Mouse (Mus musculus) MEL (cell line): ENCODE results near the gene Atp2a2.

Experiments
- CTCF ChIP-seq, 3 experiments: IDR thresholded peaks in 2 of 3; conservative IDR thresholded peaks in 1 of 3; 2 replicates each; pipeline ENCODE4 v1.5.1; 2011 to 2012; ENCODE audit warnings: low read length in 3 of 3, low read depth in 2 of 3, mild to moderate bottlenecking in 2 of 3, improper control_type of control experiment in 1 of 3, inconsistent platforms in 1 of 3, mixed read lengths in 1 of 3, moderate library complexity in 1 of 3; ENCODE audit not compliant: control insufficient read depth in 1 of 3, insufficient read depth in 1 of 3, poor library complexity in 1 of 3, severe bottlenecking in 1 of 3
- EP300 ChIP-seq, 2 experiments: IDR thresholded peaks; 2 replicates each; pipeline ENCODE4 v1.6.1; 2011; ENCODE audit warnings: improper control_type of control experiment in 2 of 2, low read length in 2 of 2, low read depth in 1 of 2, mild to moderate bottlenecking in 1 of 2
- GATA1 ChIP-seq: IDR thresholded peaks from 2 replicates; pipeline ENCODE4 v1.6.1; 2011; ENCODE audit warnings: low read depth, low read length, improper control_type of control experiment
- POLR2A ChIP-seq, 2 experiments: IDR thresholded peaks; 2 replicates each; pipeline ENCODE4 v1.6.1; 2011 to 2012; ENCODE audit warnings: low read length in 2 of 2, mild to moderate bottlenecking in 2 of 2, control low read depth in 1 of 2, improper control_type of control experiment in 1 of 2, low read depth in 1 of 2, moderate library complexity in 1 of 2; ENCODE audit not compliant: control insufficient read depth in 1 of 2, insufficient read depth in 1 of 2, poor library complexity in 1 of 2

DNA sequence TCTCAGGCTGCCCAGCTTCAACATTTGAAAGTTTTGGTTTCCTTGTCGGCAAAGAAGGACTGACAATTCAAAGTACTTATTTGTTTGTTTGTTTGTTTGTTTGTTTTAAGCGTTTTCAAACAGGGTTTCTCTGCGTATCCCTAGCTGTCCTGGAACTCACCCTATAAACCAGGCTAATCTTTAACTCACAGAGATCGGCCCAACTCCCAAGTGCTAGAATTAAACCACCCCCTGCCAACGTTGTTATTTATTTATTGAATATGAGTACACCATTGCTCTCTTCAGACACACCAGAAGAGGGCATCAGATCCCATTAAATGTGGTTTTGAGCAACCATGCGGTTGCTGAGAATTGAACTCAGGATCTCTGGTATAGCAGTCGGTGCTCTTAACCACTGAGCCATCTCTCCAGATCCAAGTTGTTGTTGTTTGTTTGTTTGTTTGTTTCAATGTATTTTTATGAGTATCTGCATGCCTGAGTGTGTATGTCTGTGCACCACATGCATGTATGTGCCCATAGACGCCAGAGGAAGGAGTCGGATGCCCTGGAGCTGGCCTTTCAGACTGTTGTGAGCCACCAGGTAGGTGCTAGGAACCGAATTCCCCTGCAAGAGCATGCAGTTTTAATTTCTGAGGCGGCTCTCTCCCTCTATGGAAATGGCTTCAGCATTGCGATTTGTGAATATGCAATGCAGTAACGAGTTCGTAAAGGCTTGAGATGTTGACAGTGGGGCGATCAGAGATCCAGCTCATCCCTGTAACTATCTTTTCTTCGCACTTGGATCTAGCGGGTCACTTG is 80.6 kb downstream of the Atp2a2 start, which contains the start of gene Anapc7:
- TF ChIP-seq POLR2A (IDR thresholded peaks at IDR 0.05; ENCODE audit: control insufficient read depth in 1 of 2, insufficient read depth in 1 of 2, low read depth in 1 of 2, low read length in 2 of 2, poor library complexity in 1 of 2) (no peak), EP300 (IDR thresholded peaks at IDR 0.05; ENCODE audit: low read depth in 1 of 2, low read length in 2 of 2) (no peak), CTCF (IDR thresholded peaks at IDR 0.05 in 2 of 3, conservative IDR thresholded peaks at IDR 0.05 in 1 of 3; ENCODE audit: control insufficient read depth in 1 of 3, insufficient read depth in 1 of 3, low read depth in 2 of 3, low read length in 3 of 3, poor library complexity in 1 of 3, severe bottlenecking in 1 of 3) (peak; percentile 19 to 61 (median 40); a peak in 4 of 6 replicates), GATA1 (no peak)
